Comparison of ENCODE assay signal across 7 mouse cellular contexts in the genomic region with DNA sequence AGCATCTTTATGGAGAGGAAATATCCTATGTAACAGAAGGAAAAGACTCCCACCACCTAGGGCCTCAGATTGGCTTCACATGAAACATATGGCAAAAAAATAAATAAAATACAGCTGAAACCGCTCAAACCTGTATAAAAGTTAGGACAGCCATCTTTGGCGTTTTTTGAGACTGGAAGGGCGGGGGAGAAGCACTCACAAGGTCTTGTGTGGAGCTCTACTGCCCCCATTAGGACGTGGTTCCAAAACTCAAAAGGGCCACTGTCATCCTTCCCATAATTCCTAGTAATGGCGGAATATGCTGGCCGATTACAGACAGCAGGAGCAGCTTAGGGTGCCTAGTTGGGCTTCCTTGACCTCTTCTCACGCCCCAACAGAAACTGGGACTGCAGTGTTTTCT.
DNase-seq lines count a peak whose midpoint lies in the region; ATAC-seq and TF ChIP-seq lines count a peak whose summit lies in the region.

No protein-coding gene starts in this region.

- ATAC-seq in lung, embryonic 15.5 days (ENCODE audit: borderline replicate concordance, extremely low read depth, low FRiP score, low TSS enrichment), result no peak
- no peak for ATAC-seq in heart, embryonic 12.5 days (ENCODE audit: insufficient number of reproducible peaks, low FRiP score)
- no peak; the same call in 1 of the 2 replicates for ATAC-seq in kidney, postnatal 0 days (replicated peaks; ENCODE audit: low FRiP score, low read depth)

- no peaks in the 10 kb centered on the region for H3K9me3 ChIP-seq in lung, embryonic 15.5 days
- no peaks in the 10 kb centered on the region for H3K9me3 ChIP-seq in heart, embryonic 12.5 days (replicated peaks)
- no peaks in the 10 kb centered on the region for H3K9me3 ChIP-seq in kidney, postnatal 0 days (replicated peaks; ENCODE audit: low read length)

- H3K27ac ChIP-seq in lung, embryonic 15.5 days, result no peak overlapping the region
- H3K27ac ChIP-seq in heart, embryonic 12.5 days (ENCODE audit: poor library complexity, severe bottlenecking), result no peak overlapping the region
- no peak overlapping the region for H3K27ac ChIP-seq in kidney, postnatal 0 days

- H3K4me2 ChIP-seq in lung, embryonic 15.5 days, result peak overlapping the region; percentile 29; the same call in 1 of the 2 replicates
- H3K4me2 ChIP-seq in heart, embryonic 12.5 days, result peak overlapping the region; percentile 34
- H3K4me2 ChIP-seq in kidney, postnatal 0 days (ENCODE audit: low read length), result peak overlapping the region; percentile 32

- DNase-seq in lung, adult 2 months, result no peak
- peak; percentile 15 for DNase-seq in embryo, embryonic 9.5 days (ENCODE audit: extremely low spot score)
- DNase-seq in kidney, postnatal 0 days (ENCODE audit: low spot score), result peak; percentile 52
- peak; percentile 88 for DNase-seq in lung, postnatal 36 days
- DNase-seq in right cerebral cortex, postnatal 14 days, result peak; percentile 86

- WGBS in lung, embryonic 15.5 days, result 52% methylated on average over 7 of the region's 7 CpGs
- 32% methylated on average over 7 of the region's 7 CpGs for WGBS in lung, adult 2 months
- WGBS in heart, embryonic 12.5 days, result 58% methylated on average over 7 of the region's 7 CpGs
- 47% methylated on average over 7 of the region's 7 CpGs for WGBS in kidney, postnatal 0 days

- no peak for TF ChIP-seq CTCF in lung, adult 2 months (IDR thresholded peaks at IDR 0.05; ENCODE audit: insufficient read depth, low read length)
- TF ChIP-seq CTCF in kidney, postnatal 0 days (IDR thresholded peaks at IDR 0.05; ENCODE audit: low read depth), result peak; percentile 72

- no peaks in the 10 kb centered on the region for H3K4me1 ChIP-seq in lung, embryonic 15.5 days
- H3K4me1 ChIP-seq in lung, adult 2 months (ENCODE audit: control insufficient read depth, insufficient read depth, low read length), result no peaks in the 10 kb centered on the region
- H3K4me1 ChIP-seq in heart, embryonic 12.5 days (replicated peaks), result no peaks in the 10 kb centered on the region
- no peaks in the 10 kb centered on the region for H3K4me1 ChIP-seq in kidney, postnatal 0 days (replicated peaks; ENCODE audit: insufficient read depth, low read length)

- H3K9ac ChIP-seq in lung, embryonic 15.5 days, result no peak overlapping the region
- no peak overlapping the region for H3K9ac ChIP-seq in heart, embryonic 12.5 days
- no peak overlapping the region for H3K9ac ChIP-seq in kidney, postnatal 0 days (ENCODE audit: low read depth, low read length)

- no peak for TF ChIP-seq POLR2A in lung, adult 2 months (IDR thresholded peaks at IDR 0.05; ENCODE audit: borderline replicate concordance, extremely low read depth, low read depth, low read length)

- H3K36me3 ChIP-seq in lung, embryonic 15.5 days, result 0 out of 2 replicates have a peak, but pooled peaks cover 5% of the 10 kb centered on the region
- peaks cover 24% of the 10 kb centered on the region for H3K36me3 ChIP-seq in heart, embryonic 12.5 days
- H3K36me3 ChIP-seq in kidney, postnatal 0 days (ENCODE audit: insufficient read depth, low read length), result no peaks in the 10 kb centered on the region

- peak overlapping the region; percentile 20; the same call in 1 of the 2 replicates for H3K4me3 ChIP-seq in lung, embryonic 15.5 days
- no peak overlapping the region for H3K4me3 ChIP-seq in lung, adult 2 months (replicated peaks; ENCODE audit: extremely low read depth, low read depth, low read length)
- 0 out of 2 replicates have a peak overlapping the region, but pooled peaks have one; percentile 15 for H3K4me3 ChIP-seq in heart, embryonic 12.5 days
- 0 out of 2 replicates have a peak overlapping the region, but pooled peaks have one; percentile 18 for H3K4me3 ChIP-seq in kidney, postnatal 0 days (replicated peaks; ENCODE audit: low read depth, low read length)

- no peaks in the 10 kb centered on the region for H3K27me3 ChIP-seq in lung, embryonic 15.5 days
- H3K27me3 ChIP-seq in heart, embryonic 12.5 days (replicated peaks), result no peaks in the 10 kb centered on the region
- no peaks in the 10 kb centered on the region for H3K27me3 ChIP-seq in kidney, postnatal 0 days (ENCODE audit: insufficient read depth, low read length)
